Mouse (Mus musculus) bone marrow macrophage, adult 2 months (primary cell): Measurements from ENCODE around the gene Cst8.
"Not testable (repeated sequence)": the region's sequence is repeated elsewhere in the genome, so short reads cannot be mapped to it uniquely, and the experiment has no call there.

Experiments used
- CTCF ChIP-seq: IDR thresholded peaks from 2 replicates; pipeline ENCODE4 v1.5.1; 2012; ENCODE audit warnings: low read depth, mild to moderate bottlenecking, low read length, moderate library complexity
- POLR2A ChIP-seq: IDR thresholded peaks from 2 replicates; pipeline ENCODE4 v1.6.1; 2012; ENCODE audit warnings: mild to moderate bottlenecking, low read depth, low read length, borderline replicate concordance

- TF ChIP-seq CTCF, POLR2A: not testable (repeated sequence)
Observed at GRCm38 (mm10) chr2:148771397-148771796, 27.2 kb upstream of the Cst8 start, which contains the start of gene Cst11.
